Mouse (Mus musculus) CH12.LX (cell line): ENCODE data around the gene Uchl5. TPM values are rescaled to one million over a fixed set of nuclear protein-coding genes. Genes with fewer than 3 reads are reported as not detected.

Experiments
- DNase-seq: peaks from one replicate; pipeline ENCODE4 v3.0.0-alpha.2; 2013; ENCODE audit errors: extremely low read depth
- H3K27ac ChIP-seq: 2 replicates; pipeline ENCODE4 v1.5.1; 2012; ENCODE audit warnings: low read depth, mild to moderate bottlenecking, control low read depth, moderate library complexity; ENCODE audit not compliant: insufficient read depth
- H3K27me3 ChIP-seq: replicated peaks from 2 replicates; pipeline ENCODE3; 2012; ENCODE audit warnings: inconsistent platforms
- H3K36me3 ChIP-seq, 2 experiments: replicated peaks in 1 of 2; 2 replicates each; pipeline versions ENCODE3 to v1.6.1; 2012; ENCODE audit warnings: inconsistent platforms in 1 of 2, low read length in 1 of 2, mild to moderate bottlenecking in 1 of 2, mixed read lengths in 1 of 2, moderate library complexity in 1 of 2; ENCODE audit not compliant: control insufficient read depth in 1 of 2, insufficient read depth in 1 of 2
- H3K4me1 ChIP-seq, 2 experiments: 2 replicates each; pipeline ENCODE4 v1.6.1; 2012; ENCODE audit warnings: inconsistent platforms in 1 of 2, moderate library complexity in 1 of 2; ENCODE audit not compliant: insufficient read depth in 2 of 2, control insufficient read depth in 1 of 2
- H3K4me2 ChIP-seq: 2 replicates; pipeline ENCODE4 v1.6.1; 2012; ENCODE audit warnings: low read depth, mild to moderate bottlenecking, control low read depth; ENCODE audit not compliant: poor library complexity, insufficient read depth, severe bottlenecking
- H3K4me3 ChIP-seq, 3 experiments: fragments of 150-350 bp in 1 of 3; sonication (generic) in 1 of 3; replicated peaks in 1 of 3; 2 replicates each; pipeline versions ENCODE3 to v1.5.1; 2011 to 2012; ENCODE audit warnings: low read depth in 2 of 3, low read length in 2 of 3, mild to moderate bottlenecking in 2 of 3, moderate library complexity in 2 of 3, control low read depth in 1 of 3, improper control_type of control experiment in 1 of 3, inconsistent platforms in 1 of 3, mixed read lengths in 1 of 3; ENCODE audit not compliant: poor library complexity in 1 of 3
- H3K79me2 ChIP-seq: replicated peaks from 2 replicates; pipeline ENCODE4 v1.6.1; 2012; ENCODE audit warnings: mild to moderate bottlenecking, moderate library complexity; ENCODE audit not compliant: control insufficient read depth, poor library complexity, insufficient read depth, severe bottlenecking; ENCODE audit errors: extremely low read depth
- H3K9ac ChIP-seq: 2 replicates; pipeline ENCODE4 v1.6.1; 2012; ENCODE audit warnings: low read depth, mild to moderate bottlenecking, control low read depth, moderate library complexity; ENCODE audit not compliant: insufficient read depth
- H3K9me3 ChIP-seq: replicated peaks from 2 replicates; pipeline ENCODE3; 2012; ENCODE audit warnings: low read length, inconsistent platforms, mixed read lengths
- CHD1 ChIP-seq: IDR thresholded peaks from 2 replicates; pipeline ENCODE4 v1.6.1; 2012; ENCODE audit warnings: low read depth, low read length, improper control_type of control experiment, inconsistent platforms
- CTCF ChIP-seq, 2 experiments: IDR thresholded peaks in 1 of 2; conservative IDR thresholded peaks in 1 of 2; 2 replicates each; pipeline ENCODE4 v1.5.1; 2011 to 2012; ENCODE audit warnings: low read depth in 2 of 2, low read length in 2 of 2, improper control_type of control experiment in 1 of 2, inconsistent platforms in 1 of 2, mild to moderate bottlenecking in 1 of 2, moderate library complexity in 1 of 2
- E2F4 ChIP-seq: IDR thresholded peaks from 2 replicates; pipeline ENCODE4 v1.6.1; 2011; ENCODE audit warnings: low read depth, low read length, improper control_type of control experiment; ENCODE audit not compliant: insufficient replicate concordance
- GABPA ChIP-seq: IDR thresholded peaks from 2 replicates; pipeline ENCODE4 v1.6.1; 2012; ENCODE audit warnings: low read depth, low read length, improper control_type of control experiment, inconsistent platforms; ENCODE audit not compliant: insufficient replicate concordance
- HCFC1 ChIP-seq: IDR thresholded peaks from 2 replicates; pipeline ENCODE4 v1.6.1; 2012; ENCODE audit warnings: low read depth, mild to moderate bottlenecking, inconsistent platforms, low read length, improper control_type of control experiment
- JUND ChIP-seq: conservative IDR thresholded peaks from 2 replicates; pipeline ENCODE4 v1.6.1; 2011; ENCODE audit warnings: low read depth, low read length, improper control_type of control experiment
- MAZ ChIP-seq: IDR thresholded peaks from 2 replicates; pipeline ENCODE4 v1.6.1; 2012; ENCODE audit warnings: low read depth, mild to moderate bottlenecking, inconsistent platforms, low read length, improper control_type of control experiment, moderate library complexity
- MEF2A ChIP-seq: IDR thresholded peaks from 2 replicates; pipeline ENCODE4 v1.6.1; 2014; ENCODE audit warnings: low read depth, mild to moderate bottlenecking, inconsistent platforms, low read length, improper control_type of control experiment, borderline replicate concordance
- MXI1 ChIP-seq: IDR thresholded peaks from 2 replicates; pipeline ENCODE4 v1.6.1; 2011; ENCODE audit warnings: mild to moderate bottlenecking, low read depth, low read length, improper control_type of control experiment
- MYC ChIP-seq: IDR thresholded peaks from 2 replicates; pipeline ENCODE4 v1.6.1; 2011; ENCODE audit warnings: low read depth, mild to moderate bottlenecking, improper control_type of control experiment, low read length
- NELFE ChIP-seq: IDR thresholded peaks from 2 replicates; pipeline ENCODE4 v1.6.1; 2011; ENCODE audit warnings: low read depth, low read length, improper control_type of control experiment
- NRF1 ChIP-seq: IDR thresholded peaks from 2 replicates; pipeline ENCODE4 v1.6.1; 2014; ENCODE audit warnings: low read depth, mild to moderate bottlenecking, inconsistent platforms, low read length, improper control_type of control experiment, moderate library complexity
- POLR2A ChIP-seq: IDR thresholded peaks from 2 replicates; pipeline ENCODE4 v1.6.1; 2011; ENCODE audit warnings: low read depth, mild to moderate bottlenecking, improper control_type of control experiment, low read length
- RAD21 ChIP-seq: IDR thresholded peaks from 2 replicates; pipeline ENCODE4 v1.6.1; 2011; ENCODE audit warnings: low read depth, mild to moderate bottlenecking, low read length, improper control_type of control experiment, moderate library complexity
- RCOR1 ChIP-seq: conservative IDR thresholded peaks from 2 replicates; pipeline ENCODE4 v1.6.1; 2012; ENCODE audit warnings: low read depth, mild to moderate bottlenecking, inconsistent platforms, low read length, improper control_type of control experiment
- SIN3A ChIP-seq: IDR thresholded peaks from 2 replicates; pipeline ENCODE4 v1.6.1; 2012; ENCODE audit warnings: low read length, improper control_type of control experiment, inconsistent platforms
- SMC3 ChIP-seq: IDR thresholded peaks from 2 replicates; pipeline ENCODE4 v1.6.1; 2011; ENCODE audit warnings: low read depth, low read length, improper control_type of control experiment
- TBP ChIP-seq: conservative IDR thresholded peaks from 2 replicates; pipeline ENCODE4 v1.6.1; 2011; ENCODE audit warnings: low read depth, low read length, improper control_type of control experiment
- TCF12 ChIP-seq: IDR thresholded peaks from 2 replicates; pipeline ENCODE4 v1.6.1; 2014; ENCODE audit warnings: low read depth, mild to moderate bottlenecking, inconsistent platforms, low read length, improper control_type of control experiment
- USF2 ChIP-seq: conservative IDR thresholded peaks from 2 replicates; pipeline ENCODE4 v1.6.1; 2011; ENCODE audit warnings: low read depth, low read length, improper control_type of control experiment
- ZKSCAN1 ChIP-seq: IDR thresholded peaks from 2 replicates; pipeline ENCODE4 v1.6.1; 2012; ENCODE audit warnings: low read depth, inconsistent platforms, low read length, improper control_type of control experiment, borderline replicate concordance
- ZMIZ1 ChIP-seq: IDR thresholded peaks from 2 replicates; pipeline ENCODE4 v1.6.1; 2012; ENCODE audit warnings: low read depth, mild to moderate bottlenecking, inconsistent platforms, low read length, improper control_type of control experiment
- ZNF384 ChIP-seq: IDR thresholded peaks from 2 replicates; pipeline ENCODE4 v1.6.1; 2012; ENCODE audit warnings: low read depth, low read length, improper control_type of control experiment, inconsistent platforms
- dilution Hi-C: fragments of 300-500 bp; cut with MboI; formaldehyde crosslinking; loops from 2 replicates; pipeline ENCODE4 v1.14.3; 2020; ENCODE audit warnings: low sequenced_read_pairs; ENCODE audit not compliant: extremely low pct_unique_long_range_greater_than_20kb, extremely low pct_ligation_motif_present
- in situ Hi-C: fragments of 300-500 bp; cut with MboI; formaldehyde crosslinking; loops from 3 replicates; pipeline ENCODE4 v1.14.3; 2019; ENCODE audit warnings: low sequenced_read_pairs, low pct_ligation_motif_present, low pct_unique_long_range_greater_than_20kb, mixed read lengths
- polyA plus RNA-seq: library from polyadenylated mRNA; unstranded; fragments of >175 nt; gene quantifications from 2 replicates; pipeline ENCODE4 v1.2.1, GENCODE M21; 2012; ENCODE audit warnings: low read depth; ENCODE audit not compliant: insufficient read length
- total RNA-seq, 2 experiments: library from RNA; depleted of rRNA; stranded (reverse); fragments of 300-350 nt in 1 of 2; fragments of >200 nt in 1 of 2; gene quantifications; 2 replicates each; pipeline ENCODE4 v1.2.3; 2012 to 2014

The Uchl5 gene
- total and polyA plus RNA-seq, 3 experiments: 46.4 to 111 (median 54.3) TPM

- TF ChIP-seq ZMIZ1 (no peak), CTCF (conservative IDR thresholded peaks at IDR 0.05 in 1 of 2, IDR thresholded peaks at IDR 0.05 in 1 of 2; ENCODE audit: low read depth in 2 of 2, low read length in 2 of 2) (no peak), ZNF384 (no peak), MYC (no peak), TBP (no peak), MEF2A (peak; percentile 23; the same call in 1 of the 2 replicates), NELFE (peak; percentile 62), RAD21 (no peak), POLR2A (peak; percentile 71)
Observed at GRCm38 (mm10) chr1:143739361-143740350, 37.4 kb upstream of the Uchl5 start (continued).

DNA sequence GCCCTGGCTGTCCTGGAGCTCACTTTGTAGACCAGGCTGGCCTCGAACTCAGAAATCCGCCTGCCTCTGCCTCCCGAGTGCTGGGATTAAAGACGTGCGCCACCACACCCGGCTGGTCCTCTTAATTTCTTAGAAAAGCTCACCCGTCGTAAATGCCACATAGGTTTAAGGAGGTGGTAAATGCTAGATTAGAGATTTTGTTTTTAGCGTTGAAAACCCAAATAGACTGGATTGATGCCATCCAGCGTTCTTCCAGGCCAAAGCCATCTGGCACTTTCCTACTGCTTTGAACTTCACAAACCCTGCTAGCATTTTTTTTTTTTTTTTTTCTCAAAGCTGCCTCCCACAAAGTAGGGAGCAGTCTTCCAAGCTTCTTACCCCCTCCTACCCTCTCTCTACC is 36.5 kb upstream of the Uchl5 start:
- Histone ChIP-seq H3K27me3 (no peaks in the 10 kb centered on the region), H3K4me2 (no peak overlapping the region), H3K27ac (no peak overlapping the region), H3K9me3 (no peaks in the 10 kb centered on the region), H3K9ac (no peak overlapping the region), H3K4me3 (no peak overlapping the region), H3K4me1 (peaks cover 0 to 7% of the 10 kb centered on the region in 2 experiments; a peak in 2 of 4 replicates), H3K36me3 (peaks cover 12 to 35% of the 10 kb centered on the region in 2 experiments), H3K79me2 (no peaks in the 10 kb centered on the region)
- no peak for DNase-seq
- in situ Hi-C loops: no loop called here
- dilution Hi-C loops: no loop called here
- TF ChIP-seq JUND: no peak
- TF ChIP-seq GABPA: no peak
- no peak for TF ChIP-seq RCOR1
- no peak for TF ChIP-seq POLR2A
- TF ChIP-seq SMC3: no peak
- no peak for TF ChIP-seq SIN3A
- TF ChIP-seq NELFE: no peak
- TF ChIP-seq NRF1: no peak
- TF ChIP-seq MAZ: no peak
- TF ChIP-seq MYC: no peak
- no peak for TF ChIP-seq RAD21
- TF ChIP-seq ZMIZ1: no peak

GRCm38 (mm10) chr1:143741331-143741730 is 35.7 kb upstream of the Uchl5 start:
- H3K9ac ChIP-seq: no peak overlapping the region
- H3K27ac ChIP-seq: no peak overlapping the region
- H3K36me3 ChIP-seq: peaks cover 12 to 42% of the 10 kb centered on the region in 2 experiments
- no peaks in the 10 kb centered on the region for H3K79me2 ChIP-seq
- no peaks in the 10 kb centered on the region for H3K9me3 ChIP-seq
- no peak for DNase-seq
- H3K27me3 ChIP-seq: no peaks in the 10 kb centered on the region
- no peak for TF ChIP-seq USF2
- TF ChIP-seq MXI1: no peak
- TF ChIP-seq E2F4: no peak
- TF ChIP-seq TCF12: no peak
- TF ChIP-seq CHD1: no peak
- no peak for TF ChIP-seq SMC3
- no peak for TF ChIP-seq MEF2A
- no peak for TF ChIP-seq ZKSCAN1
- TF ChIP-seq ZMIZ1: no peak
- no peak for TF ChIP-seq MAZ
- TF ChIP-seq GABPA: no peak
- TF ChIP-seq CTCF (conservative IDR thresholded peaks at IDR 0.05 in 1 of 2, IDR thresholded peaks at IDR 0.05 in 1 of 2; ENCODE audit: low read depth in 2 of 2, low read length in 2 of 2): no peak
- no peak for TF ChIP-seq HCFC1
- no peak for TF ChIP-seq ZNF384
- no peak overlapping the region for H3K4me3 ChIP-seq
- H3K4me1 ChIP-seq: peaks cover 0 to 7% of the 10 kb centered on the region in 2 experiments; a peak in 2 of 4 replicates
- in situ Hi-C loops (no loop called here), dilution Hi-C loops (no loop called here)
- no peak overlapping the region for H3K4me2 ChIP-seq
